Mouse (Mus musculus) neural tube, postnatal 0 days (tissue): ENCODE data around the gene Grsf1. TPM values are rescaled to one million over a fixed set of nuclear protein-coding genes. Genes with fewer than 3 reads are reported as not detected.

Source experiments
- polyA plus RNA-seq: library from polyadenylated mRNA; unstranded; fragments of >200 nt; fragmentation: Nextera tagmentation; extraction: Ambion mirVana; gene quantifications from 2 replicates; pipeline ENCODE4 v1.2.1, GENCODE M21; 2015

Grsf1 gene
- 55.3 and 61.8 TPM in 2 replicates for polyA plus RNA-seq

GRCm38 (mm10) chr5:88675443-88676387 is at the start of gene Grsf1:
Gene Grsf1, minus strand, starts transcription at chr5:88676171.

GRCm38 (mm10) chr5:88720116-88721002 is 44.4 kb upstream of the Grsf1 start, which contains the start of gene Mob1b:
Gene Mob1b, plus strand, starts transcription at chr5:88720855.

Other genes starting within 250 kb of the Grsf1 start
- gene Ambn, start 220.2 kb downstream of the Grsf1 start, polyA plus RNA-seq = not detected in 2 replicates
- gene Enam, start 188.2 kb downstream of the Grsf1 start, polyA plus RNA-seq = not detected in 2 replicates
- 0.15 and 0.39 TPM in 2 replicates for gene Jchain, start 148.3 kb downstream of the Grsf1 start, polyA plus RNA-seq
- gene Utp3, start 121.7 kb downstream of the Grsf1 start, polyA plus RNA-seq = 38.0 and 43.7 TPM in 2 replicates
- 165 and 171 TPM in 2 replicates for gene Rufy3, start 111.1 kb downstream of the Grsf1 start, polyA plus RNA-seq
- gene Mob1b, start 44.7 kb upstream of the Grsf1 start, polyA plus RNA-seq = 6.1 and 6.4 TPM in 2 replicates
- gene Dck, start 88.8 kb upstream of the Grsf1 start, polyA plus RNA-seq = 24.4 and 26.7 TPM in 2 replicates
- 47.8 and 51.6 TPM in 2 replicates for gene Slc4a4, start 210.6 kb upstream of the Grsf1 start, polyA plus RNA-seq